In the genomic region with DNA sequence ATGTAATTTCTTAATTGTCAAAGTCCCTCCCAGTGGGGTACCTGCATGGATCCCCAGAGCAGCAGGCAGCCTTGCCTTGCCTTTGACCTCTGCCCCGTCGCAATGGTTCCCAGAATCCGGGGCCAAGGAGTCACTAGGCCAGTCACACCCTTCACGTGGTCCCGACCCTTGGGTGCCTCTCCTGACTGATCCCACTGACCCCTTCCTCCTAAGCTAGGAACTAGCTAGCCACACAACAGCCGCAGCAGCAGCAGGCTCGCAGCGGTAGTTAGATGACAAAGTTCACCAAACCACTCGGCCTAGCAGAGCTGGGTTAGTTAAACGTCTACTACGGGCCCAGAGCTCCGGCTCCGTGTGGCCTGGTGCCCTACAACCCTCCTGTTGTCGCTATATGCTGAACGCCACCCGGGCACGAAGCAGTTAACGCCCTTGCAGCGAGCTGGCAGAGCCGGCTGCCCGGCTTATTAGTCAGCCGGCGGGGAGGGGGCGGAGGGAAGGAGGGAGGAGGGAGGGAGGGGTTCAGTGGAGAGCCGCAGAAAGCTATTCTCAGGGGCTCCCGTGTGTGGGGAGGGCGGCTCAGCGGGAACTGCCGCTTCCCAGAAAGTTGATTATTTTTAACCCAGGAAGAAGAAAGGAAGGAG, we compare ENCODE assay signal across 8 mouse cellular contexts.
DNase-seq lines count a peak whose midpoint lies in the region; ATAC-seq and TF ChIP-seq lines count a peak whose summit lies in the region.

No protein-coding gene starts in this region.

- no peak for TF ChIP-seq CTCF in small intestine, adult 2 months (IDR thresholded peaks at IDR 0.05; ENCODE audit: extremely low read depth, insufficient read length, insufficient replicate concordance, low read depth, low read length)

- ATAC-seq in intestine, embryonic 15.5 days = peak; percentile 77

- H3K4me2 ChIP-seq in intestine, embryonic 15.5 days (replicated peaks) = peak overlapping the region; percentile 73

- peak overlapping the region; percentile 98 for H3K27ac ChIP-seq in intestine, embryonic 15.5 days
- H3K27ac ChIP-seq in small intestine, adult 2 months (ENCODE audit: insufficient read depth, low read depth, low read length) = peak overlapping the region; percentile 85

- intact Hi-C loops in left cerebral cortex, postnatal 36 days (cut with DNase I) = loop anchor here (1.0 to 5.0 kb wide), 6 partner anchors 11 to 247 kb away; a partner anchor contains a TSS

- TF ChIP-seq POLR2A in small intestine, adult 2 months (IDR thresholded peaks at IDR 0.05; ENCODE audit: low read depth, low read length) = peak; percentile 62

- under 1% methylated on average over 29 of the region's 29 CpGs for WGBS in intestine, embryonic 15.5 days
- WGBS in small intestine, adult 2 months = under 1% methylated on average over 29 of the region's 29 CpGs

- DNase-seq in layer of hippocampus, adult 11-12 months (ENCODE audit: low spot score) = peak; percentile 85
- no peak for DNase-seq in layer of hippocampus, adult 9-10 months (ENCODE audit: low spot score)
- DNase-seq in embryo, embryonic 10.5 days (ENCODE audit: low spot score) = peak; percentile 97
- peak; percentile 69 to 90 for DNase-seq in gastrocnemius, postnatal 4 days (ENCODE audit: low spot score in 2 of 2)
- peak; percentile 82 to 88 for DNase-seq in left cerebral cortex, postnatal 36 days (ENCODE audit: low spot score in 2 of 2)
- DNase-seq in mesoderm, embryonic 11.5 days (ENCODE audit: low read depth, low spot score) = peak; percentile 93

- no peaks in the 10 kb centered on the region for H3K9me3 ChIP-seq in intestine, embryonic 15.5 days

- peak overlapping the region; percentile 47 for H3K9ac ChIP-seq in intestine, embryonic 15.5 days

- H3K27me3 ChIP-seq in intestine, embryonic 15.5 days (replicated peaks) = no peaks in the 10 kb centered on the region
- H3K27me3 ChIP-seq in small intestine, adult 2 months (ENCODE audit: control insufficient read depth, insufficient read depth, low read length) = no peaks in the 10 kb centered on the region

- H3K36me3 ChIP-seq in intestine, embryonic 15.5 days = no peaks in the 10 kb centered on the region
- no peaks in the 10 kb centered on the region for H3K36me3 ChIP-seq in small intestine, adult 2 months (ENCODE audit: control insufficient read depth, insufficient read depth, low read length)

- H3K4me3 ChIP-seq in intestine, embryonic 15.5 days (replicated peaks) = peak overlapping the region; percentile 34
- H3K4me3 ChIP-seq in small intestine, adult 2 months (ENCODE audit: low read depth, low read length) = peak overlapping the region; percentile 45

- peaks cover 72% of the 10 kb centered on the region for H3K4me1 ChIP-seq in intestine, embryonic 15.5 days (replicated peaks)
- peaks cover 33% of the 10 kb centered on the region for H3K4me1 ChIP-seq in small intestine, adult 2 months (ENCODE audit: control insufficient read depth, insufficient read depth, insufficient read length, low read length)
